Mouse (Mus musculus) c-Kit-positive CD71-positive TER-119-negative erythroid progenitor cells, embryonic 14.5 days (primary cell): ENCODE results near the gene Gapvd1.
"Not testable (repeated sequence)": the region's sequence is repeated elsewhere in the genome, so short reads cannot be mapped to it uniquely, and the experiment has no call there.

Experiments used
- DNase-seq: peaks from one replicate; pipeline ENCODE4 v3.0.0-alpha.2; 2013; ENCODE audit warnings: low read depth

Gapvd1 gene

GRCm38 (mm10) chr2:34771368-34772226, 16.6 kb upstream of the Gapvd1 start, which contains the start of gene Hspa5:
TSS of gene Hspa5 (plus strand) at chr2:34771970.
- DNase-seq: peak; percentile 98

- no peak for DNase-seq
Measured at GRCm38 (mm10) chr2:34770951-34771350, 15.9 kb upstream of the Gapvd1 start.

- DNase-seq: no peak
Measured at GRCm38 (mm10) chr2:34770049-34770448, 15.0 kb upstream of the Gapvd1 start.

GRCm38 (mm10) chr2:34764801-34765200, 9.8 kb upstream of the Gapvd1 start:
- DNase-seq: no peak

GRCm38 (mm10) chr2:34762872-34763271, 7.8 kb upstream of the Gapvd1 start:
- DNase-seq: no peak

- no peak for DNase-seq
Measured at GRCm38 (mm10) chr2:34762174-34762573, 7.1 kb upstream of the Gapvd1 start.

GRCm38 (mm10) chr2:34761272-34761671, 6.2 kb upstream of the Gapvd1 start:
- DNase-seq: not testable (repeated sequence)

- no peak for DNase-seq
Measured at GRCm38 (mm10) chr2:34757341-34757740, 2.3 kb upstream of the Gapvd1 start.

GRCm38 (mm10) chr2:34753811-34754550, 1.1 kb downstream of the Gapvd1 start:
- peak; percentile 72 for DNase-seq

- no peak for DNase-seq
Measured at GRCm38 (mm10) chr2:34750245-34750644, 4.8 kb downstream of the Gapvd1 start.

- no peak for DNase-seq
Measured at GRCm38 (mm10) chr2:34748479-34748878, 6.6 kb downstream of the Gapvd1 start.

GRCm38 (mm10) chr2:34745673-34746072, 9.4 kb downstream of the Gapvd1 start:
- DNase-seq: no peak

GRCm38 (mm10) chr2:34744476-34744875, 10.6 kb downstream of the Gapvd1 start:
- no peak for DNase-seq

GRCm38 (mm10) chr2:34742675-34743074, 12.4 kb downstream of the Gapvd1 start:
- no peak for DNase-seq

- DNase-seq: no peak
Measured at GRCm38 (mm10) chr2:34741390-34742159, 13.5 kb downstream of the Gapvd1 start.

- DNase-seq: peak; percentile 65
Measured at GRCm38 (mm10) chr2:34739684-34740391, 15.2 kb downstream of the Gapvd1 start.

- DNase-seq: no peak
Measured at GRCm38 (mm10) chr2:34737911-34738310, 17.1 kb downstream of the Gapvd1 start.

GRCm38 (mm10) chr2:34736626-34737025, 18.4 kb downstream of the Gapvd1 start:
- no peak for DNase-seq

- DNase-seq: no peak
Measured at GRCm38 (mm10) chr2:34727045-34727728, 27.8 kb downstream of the Gapvd1 start.

- no peak for DNase-seq
Measured at GRCm38 (mm10) chr2:34725269-34725668, 29.8 kb downstream of the Gapvd1 start.

GRCm38 (mm10) chr2:34718196-34718595, 36.8 kb downstream of the Gapvd1 start:
- DNase-seq: no peak
